Mouse (Mus musculus) right cerebral cortex, postnatal 14 days (tissue): Measurements from ENCODE around the gene Abtb1.

ENCODE experiments used
- DNase-seq: peaks from one replicate; pipeline ENCODE4 v3.0.0; 2022

Gene Abtb1

DNA sequence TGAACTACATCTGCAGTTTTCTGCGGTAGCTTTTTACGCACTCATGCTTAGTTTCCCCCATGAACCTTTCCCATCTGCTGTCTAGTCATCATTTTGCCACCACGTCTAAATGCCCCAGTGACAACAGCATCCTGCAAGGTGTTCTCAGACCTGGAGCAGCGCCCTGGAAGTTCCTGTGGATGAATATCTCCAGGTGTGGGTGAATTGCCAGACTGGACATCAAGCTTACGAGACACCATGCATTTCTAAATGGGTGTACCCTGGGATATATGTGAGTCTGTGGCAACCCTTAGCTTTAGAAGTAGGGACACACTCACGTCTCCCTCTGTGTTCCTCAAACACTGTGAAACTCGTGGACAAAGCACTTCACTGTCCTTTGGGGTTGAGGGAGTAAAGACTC, 41.6 kb downstream of the Abtb1 start:
- no peak for DNase-seq

DNA sequence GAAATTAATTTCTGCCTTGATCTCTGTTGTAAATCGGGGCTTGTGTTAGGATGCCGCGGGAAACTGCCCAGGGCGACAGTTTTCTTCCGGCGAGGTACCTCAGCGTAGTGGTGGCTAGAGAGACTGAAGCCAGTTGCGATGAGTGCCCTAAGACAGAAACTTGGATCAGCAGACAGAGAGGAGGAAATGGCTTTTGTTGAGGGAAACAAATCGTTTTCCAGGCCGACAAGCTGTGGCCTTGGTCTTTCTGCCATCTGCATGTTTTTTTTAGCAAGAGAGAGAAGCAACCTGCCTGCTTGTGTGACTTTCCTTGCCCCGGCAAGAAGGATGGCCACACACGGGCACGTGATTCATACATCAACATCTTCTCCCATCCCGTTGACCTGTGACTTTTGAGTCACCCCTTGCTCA, 47.2 kb downstream of the Abtb1 start:
- no peak for DNase-seq

DNA sequence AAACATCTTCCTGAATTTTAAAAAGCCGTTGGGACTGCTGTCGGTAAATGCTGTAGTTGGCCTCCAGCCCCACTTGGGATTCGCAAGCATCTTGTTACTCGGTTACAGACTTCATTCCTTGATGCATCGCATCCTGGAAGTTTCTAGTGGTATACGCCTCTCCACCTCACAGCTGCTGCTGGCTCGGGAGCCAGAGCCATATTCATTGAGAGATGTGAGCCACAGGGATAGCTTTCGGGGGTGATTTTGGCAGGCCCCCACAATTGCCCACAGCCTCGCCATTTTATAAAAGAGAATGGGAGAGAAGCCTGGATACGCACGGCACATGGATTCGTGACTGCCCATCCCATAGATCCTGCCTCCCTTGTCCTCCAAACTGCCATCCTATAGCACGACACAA, 47.9 kb downstream of the Abtb1 start:
- no peak for DNase-seq

- no peak for DNase-seq
These were observed 48.5 kb downstream of the Abtb1 start for GRCm38 (mm10) chr6:88793243-88793642.

DNA sequence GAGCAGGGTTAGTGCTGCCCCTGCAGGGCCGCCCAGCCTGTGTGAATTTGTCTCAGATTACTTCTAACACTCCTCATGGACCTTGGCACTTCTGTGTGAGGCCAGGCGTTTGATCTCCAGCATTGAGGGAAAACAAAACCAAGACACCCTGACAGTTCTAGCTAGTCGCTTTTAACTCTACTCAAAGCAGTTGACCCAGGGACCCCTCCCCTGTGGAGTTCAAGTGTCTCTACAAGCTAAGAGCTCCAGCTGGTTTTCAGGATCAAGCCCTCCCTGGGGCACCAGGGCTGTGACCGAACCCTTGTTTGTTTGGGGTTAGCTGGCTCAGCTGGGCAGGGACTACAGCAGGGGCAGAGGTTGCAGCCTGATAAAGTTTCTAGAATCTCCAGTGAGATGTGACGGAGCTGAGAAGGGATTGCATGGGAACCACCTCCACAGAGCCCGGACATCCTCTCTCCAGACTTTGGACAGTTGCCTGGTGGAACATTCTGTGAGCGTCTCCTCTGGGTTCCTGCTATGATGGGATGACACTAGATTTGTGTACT, 49.6 kb downstream of the Abtb1 start:
- no peak for DNase-seq

- DNase-seq: no peak
These were observed 50.5 kb downstream of the Abtb1 start for GRCm38 (mm10) chr6:88791299-88791698.

DNA sequence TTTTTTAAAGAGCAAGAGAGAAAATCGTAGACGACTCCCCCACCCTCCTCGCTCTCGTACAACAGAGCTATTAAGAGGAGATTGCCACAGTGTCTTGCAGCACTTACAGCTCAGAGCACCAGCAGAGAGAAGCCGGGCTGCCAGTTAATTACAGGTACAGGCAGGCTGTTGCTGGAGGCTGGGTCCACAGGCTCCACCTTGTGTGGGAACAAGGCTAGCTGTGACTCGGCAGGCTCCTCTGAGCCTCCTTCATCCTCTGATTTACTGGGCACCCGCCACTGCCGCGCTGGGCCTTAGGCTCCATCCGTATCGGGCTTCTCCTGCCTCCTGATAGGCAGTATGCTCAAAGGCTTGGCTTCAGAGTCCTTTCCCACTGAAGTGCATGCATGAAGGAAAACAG, 53.6 kb downstream of the Abtb1 start:
- no peak for DNase-seq

GRCm38 (mm10) chr6:88787496-88787895, 54.3 kb downstream of the Abtb1 start:
- DNase-seq: no peak

- peak; percentile 46 for DNase-seq
These were observed 54.9 kb downstream of the Abtb1 start for GRCm38 (mm10) chr6:88786732-88787445.
